Mouse (Mus musculus): ENCODE measurements at regions not wholly inside any gene's neighbourhood (a gene's known extent, or its start where the extent isn't known, plus 50 kb on each side); places are given as distances from the start of the nearest gene placed in this dataset.

DNA sequence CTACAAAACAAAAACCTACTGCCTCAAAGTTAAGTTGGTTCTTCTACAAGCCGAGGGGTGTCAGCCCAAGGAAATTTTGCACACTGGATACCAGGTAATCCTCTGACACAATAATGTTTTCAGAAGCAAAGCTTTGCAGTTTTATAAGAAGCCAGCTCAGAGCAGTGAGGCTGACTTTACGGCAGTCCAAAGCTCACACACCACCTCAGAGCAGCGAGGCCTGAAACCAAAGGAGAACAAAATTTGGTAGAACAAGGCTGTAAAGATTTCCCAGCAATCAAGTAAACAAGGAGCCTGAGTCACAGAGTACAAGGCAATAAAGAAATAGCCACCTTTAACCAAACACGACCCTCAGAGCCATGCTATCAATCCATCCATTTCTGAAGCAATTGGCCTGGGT, 230.1 kb upstream of the Klf4 start:
- no peaks in the 10 kb centered on the region for H3K27me3 ChIP-seq
- no peak overlapping the region for H3K4me3 ChIP-seq (replicated peaks)
- no peak overlapping the region for H3K4me2 ChIP-seq
- DNase-seq (no peak), ATAC-seq (ENCODE audit: low read depth) (no peak)
- H3K36me3 ChIP-seq, result no peaks in the 10 kb centered on the region
- no peak overlapping the region for H3K27ac ChIP-seq
- no peaks in the 10 kb centered on the region for H3K4me1 ChIP-seq (replicated peaks)
- WGBS (ENCODE audit: insufficient replicate concordance), result 50% methylated on average over 4 of the region's 4 CpGs
- no peak overlapping the region for H3K9ac ChIP-seq
- H3K9me3 ChIP-seq (replicated peaks), result no peaks in the 10 kb centered on the region

DNA sequence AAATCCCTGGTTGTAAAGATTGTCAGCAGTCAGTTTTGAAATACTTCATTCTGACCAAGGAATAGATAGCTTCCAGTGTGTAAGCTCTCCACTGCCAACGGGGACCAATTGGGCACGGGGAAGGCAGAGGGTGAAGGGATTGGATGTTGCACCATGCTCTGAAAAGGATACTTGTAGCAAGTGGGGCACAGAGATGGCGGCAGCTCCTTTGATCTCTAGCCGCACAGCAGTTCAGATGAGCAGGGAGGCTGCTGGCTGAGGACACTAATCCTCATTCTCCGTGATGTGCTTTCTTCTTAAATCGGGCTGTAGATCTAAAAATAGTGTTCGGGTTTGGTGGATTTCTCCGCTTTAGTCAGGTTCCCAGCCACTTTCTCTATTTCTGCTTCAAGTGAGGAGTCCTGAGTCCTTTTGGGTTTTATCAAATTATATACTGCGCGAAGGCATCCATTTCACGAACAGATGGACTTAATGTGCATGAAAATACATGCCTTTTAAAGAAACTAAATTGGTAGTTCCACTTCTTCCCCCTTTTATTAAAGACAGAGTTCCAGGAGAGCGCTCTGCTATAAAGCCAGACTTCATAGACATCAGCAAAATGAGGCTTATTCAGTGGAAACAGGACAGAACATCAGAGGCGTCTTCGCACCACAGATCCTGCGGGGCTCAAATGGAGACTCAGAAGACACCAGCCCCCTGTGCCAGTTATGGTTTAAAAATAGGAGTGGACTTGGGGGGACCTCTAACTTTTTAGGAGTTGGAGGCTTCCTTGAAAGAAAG, 225.1 kb upstream of the Klf4 start:
- WGBS (ENCODE audit: insufficient replicate concordance), result 62% methylated on average over 15 of the region's 15 CpGs
- H3K27me3 ChIP-seq, result no peaks in the 10 kb centered on the region
- no peak overlapping the region for H3K27ac ChIP-seq
- H3K9ac ChIP-seq, result no peak overlapping the region
- DNase-seq (no peak), ATAC-seq (ENCODE audit: low read depth) (no peak)
- no peaks in the 10 kb centered on the region for H3K36me3 ChIP-seq
- H3K4me3 ChIP-seq (replicated peaks), result no peak overlapping the region
- no peak overlapping the region for H3K4me2 ChIP-seq
- H3K9me3 ChIP-seq (replicated peaks), result no peaks in the 10 kb centered on the region
- no peaks in the 10 kb centered on the region for H3K4me1 ChIP-seq (replicated peaks)

DNA sequence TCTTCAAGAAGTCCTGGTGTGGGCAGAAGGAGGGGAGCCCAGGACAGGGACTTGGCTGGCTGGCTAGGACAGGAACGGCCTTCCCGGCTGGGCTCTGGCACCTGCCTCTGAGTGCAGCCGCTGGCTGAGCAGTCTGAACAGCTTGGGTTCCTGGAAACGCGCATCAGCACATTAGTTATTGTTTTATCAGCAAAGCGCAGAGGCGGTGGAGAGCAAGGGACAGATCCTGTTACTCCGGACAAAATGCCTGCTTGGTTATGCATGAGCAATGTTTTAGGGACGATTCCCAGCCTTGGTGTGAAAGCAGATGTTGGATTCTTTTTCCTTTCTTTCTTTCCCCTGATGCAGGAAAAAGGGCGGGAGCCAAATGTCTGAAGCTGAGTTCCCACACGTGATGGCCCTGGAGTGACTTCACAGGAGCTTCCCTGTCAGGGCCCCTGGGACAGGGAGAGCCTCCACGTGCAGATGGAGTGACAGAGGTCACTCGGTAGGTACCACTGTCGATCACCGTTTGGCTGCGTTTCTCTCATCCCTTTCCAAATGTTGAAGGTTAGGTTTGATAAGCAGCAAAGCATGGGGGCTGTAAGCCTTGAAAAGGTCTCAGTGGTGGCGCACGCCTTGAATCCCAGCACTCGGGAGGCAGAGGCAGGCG, 217.8 kb upstream of the Klf4 start:
- H3K27me3 ChIP-seq, result no peaks in the 10 kb centered on the region
- no peak overlapping the region for H3K4me2 ChIP-seq
- no peaks in the 10 kb centered on the region for H3K36me3 ChIP-seq
- no peak overlapping the region for H3K9ac ChIP-seq
- ATAC-seq (ENCODE audit: low read depth), result no peak
- no peak overlapping the region for H3K27ac ChIP-seq
- DNase-seq, result no peak
- no peak overlapping the region for H3K4me3 ChIP-seq (replicated peaks)
- WGBS (ENCODE audit: insufficient replicate concordance), result 58% methylated on average over 20 of the region's 20 CpGs
- H3K4me1 ChIP-seq (replicated peaks), result no peaks in the 10 kb centered on the region
- no peaks in the 10 kb centered on the region for H3K9me3 ChIP-seq (replicated peaks)

DNA sequence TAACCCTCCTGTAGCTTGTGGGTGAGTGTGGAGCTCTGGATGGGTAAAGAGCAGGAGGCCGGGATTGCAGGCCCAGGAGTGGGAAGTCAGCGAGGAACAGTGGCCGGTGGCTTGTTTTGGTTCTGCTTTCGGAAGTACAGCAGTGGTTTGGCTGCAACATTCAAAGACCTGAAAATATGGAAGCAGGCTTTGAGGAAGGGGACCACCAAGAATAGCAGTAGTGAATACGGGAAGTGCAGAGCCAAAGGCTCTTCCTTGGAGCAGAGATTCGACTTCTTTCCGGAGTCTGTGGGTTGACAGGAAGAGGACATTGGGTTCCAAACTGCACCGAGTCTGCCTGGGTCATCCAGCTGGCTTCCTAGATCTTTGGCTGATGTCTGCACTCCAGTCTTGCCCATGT, 209.1 kb upstream of the Klf4 start:
- H3K4me2 ChIP-seq, result no peak overlapping the region
- no peak overlapping the region for H3K4me3 ChIP-seq (replicated peaks)
- no peak for ATAC-seq (ENCODE audit: low read depth)
- no peaks in the 10 kb centered on the region for H3K27me3 ChIP-seq
- 63% methylated on average over 8 of the region's 8 CpGs for WGBS (ENCODE audit: insufficient replicate concordance)
- H3K9me3 ChIP-seq (replicated peaks), result no peaks in the 10 kb centered on the region
- no peaks in the 10 kb centered on the region for H3K36me3 ChIP-seq
- H3K27ac ChIP-seq, result no peak overlapping the region
- H3K4me1 ChIP-seq (replicated peaks), result no peaks in the 10 kb centered on the region
- DNase-seq, result no peak
- no peak overlapping the region for H3K9ac ChIP-seq

DNA sequence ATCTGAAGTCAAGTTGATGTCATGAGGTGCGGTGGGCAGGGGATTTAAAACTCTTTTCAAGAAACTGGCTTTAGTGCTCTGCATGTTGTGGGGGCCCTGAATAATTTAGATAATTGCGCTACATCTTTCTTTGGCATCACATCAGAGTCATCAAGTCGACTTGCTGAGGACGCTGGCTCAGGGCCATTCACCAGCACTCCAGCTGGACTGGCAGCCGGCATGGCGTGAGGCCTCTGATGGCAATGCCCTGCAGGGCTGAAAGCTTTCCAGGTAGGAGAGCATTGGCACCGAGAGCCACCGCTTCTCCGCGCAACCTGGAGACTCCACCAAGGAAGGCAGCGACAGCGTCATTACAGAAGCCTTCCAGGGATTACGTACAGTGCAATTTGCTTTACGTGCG, 207.8 kb upstream of the Klf4 start:
- Histone ChIP-seq H3K4me3 (replicated peaks) (no peak overlapping the region), H3K4me1 (replicated peaks) (no peaks in the 10 kb centered on the region), H3K9ac (no peak overlapping the region), H3K36me3 (no peaks in the 10 kb centered on the region), H3K4me2 (no peak overlapping the region), H3K27me3 (no peaks in the 10 kb centered on the region), H3K27ac (no peak overlapping the region), H3K9me3 (replicated peaks) (no peaks in the 10 kb centered on the region)
- no peak for ATAC-seq (ENCODE audit: low read depth)
- DNase-seq, result no peak
- WGBS (ENCODE audit: insufficient replicate concordance), result 81% methylated on average over 15 of the region's 15 CpGs

DNA sequence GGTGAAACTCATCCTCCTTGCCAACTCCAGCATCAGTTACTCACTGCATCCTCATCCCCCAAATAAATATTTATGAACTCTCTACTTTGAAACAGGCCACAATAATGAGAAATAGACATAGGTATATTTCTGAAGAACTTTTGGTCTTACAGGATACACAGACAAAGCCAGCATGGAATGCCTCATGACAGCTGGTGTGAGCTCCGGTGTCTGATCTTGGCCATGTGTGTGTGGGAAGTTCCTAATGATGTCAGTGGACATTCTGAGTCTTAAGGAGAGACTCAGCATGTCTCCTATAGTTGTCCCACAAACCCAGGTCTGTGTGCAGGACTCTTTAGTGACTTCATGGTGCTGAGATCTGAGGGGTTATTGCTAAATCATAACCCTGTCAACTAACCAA, 206.4 kb upstream of the Klf4 start:
- H3K4me1 ChIP-seq (replicated peaks), result no peaks in the 10 kb centered on the region
- no peak overlapping the region for H3K27ac ChIP-seq
- DNase-seq (no peak), ATAC-seq (ENCODE audit: low read depth) (no peak)
- H3K27me3 ChIP-seq, result no peaks in the 10 kb centered on the region
- no peak overlapping the region for H3K9ac ChIP-seq
- H3K4me2 ChIP-seq, result no peak overlapping the region
- H3K9me3 ChIP-seq (replicated peaks), result no peaks in the 10 kb centered on the region
- no peak overlapping the region for H3K4me3 ChIP-seq (replicated peaks)
- no peaks in the 10 kb centered on the region for H3K36me3 ChIP-seq
- WGBS (ENCODE audit: insufficient replicate concordance), result 82% methylated on average over 1 of the region's 1 CpGs

DNA sequence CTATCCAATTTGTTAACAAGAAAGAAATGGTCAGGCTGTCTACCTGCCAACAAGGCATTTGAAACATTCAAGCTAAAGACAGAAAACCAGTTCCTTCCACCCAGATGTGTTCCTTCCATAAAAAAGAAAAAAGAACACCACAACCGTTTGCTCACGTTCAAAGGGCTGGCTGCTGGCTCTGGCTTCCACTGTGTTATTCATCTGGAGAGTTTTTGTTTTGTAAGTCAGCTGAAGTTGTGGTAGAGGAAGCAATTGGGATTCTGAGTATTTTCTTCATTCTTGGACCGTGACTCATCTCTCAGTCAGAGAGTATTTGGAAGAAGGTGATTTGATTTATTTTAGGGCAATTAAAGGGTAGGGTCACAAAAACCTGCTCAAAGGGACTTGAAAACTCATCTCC, 203.2 kb upstream of the Klf4 start:
- 58% methylated on average over 3 of the region's 3 CpGs for WGBS (ENCODE audit: insufficient replicate concordance)
- Histone ChIP-seq H3K4me3 (replicated peaks) (no peak overlapping the region), H3K27ac (no peak overlapping the region), H3K27me3 (no peaks in the 10 kb centered on the region), H3K4me2 (no peak overlapping the region), H3K9ac (no peak overlapping the region), H3K36me3 (no peaks in the 10 kb centered on the region), H3K4me1 (replicated peaks) (no peaks in the 10 kb centered on the region), H3K9me3 (replicated peaks) (no peaks in the 10 kb centered on the region)
- ATAC-seq (ENCODE audit: low read depth) (no peak), DNase-seq (no peak)

DNA sequence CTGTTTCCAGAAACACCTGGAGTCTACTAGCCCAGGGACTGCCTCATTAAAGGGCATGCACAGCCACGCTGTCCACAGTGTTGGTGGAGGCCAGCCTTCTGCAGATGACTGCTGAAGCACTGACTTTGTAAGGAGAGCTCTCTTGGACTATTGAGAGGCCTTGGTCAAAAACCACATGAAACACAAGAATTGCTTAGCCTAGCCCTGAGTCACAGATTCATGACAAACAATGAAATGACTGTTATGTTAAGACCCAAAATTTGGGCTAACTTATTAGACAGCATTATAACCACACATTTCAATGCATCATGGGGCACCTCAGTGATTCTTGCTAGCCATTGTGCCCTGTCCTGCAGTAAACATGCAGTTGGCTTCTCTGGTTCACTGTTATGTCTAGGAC, 202.1 kb upstream of the Klf4 start:
- no peaks in the 10 kb centered on the region for H3K36me3 ChIP-seq
- no peak overlapping the region for H3K9ac ChIP-seq
- WGBS (ENCODE audit: insufficient replicate concordance), result 45% methylated on average over 1 of the region's 1 CpGs
- ATAC-seq (ENCODE audit: low read depth), result no peak
- no peak overlapping the region for H3K4me2 ChIP-seq
- no peaks in the 10 kb centered on the region for H3K9me3 ChIP-seq (replicated peaks)
- no peak overlapping the region for H3K4me3 ChIP-seq (replicated peaks)
- H3K27ac ChIP-seq, result no peak overlapping the region
- H3K27me3 ChIP-seq, result no peaks in the 10 kb centered on the region
- no peaks in the 10 kb centered on the region for H3K4me1 ChIP-seq (replicated peaks)
- no peak for DNase-seq

DNA sequence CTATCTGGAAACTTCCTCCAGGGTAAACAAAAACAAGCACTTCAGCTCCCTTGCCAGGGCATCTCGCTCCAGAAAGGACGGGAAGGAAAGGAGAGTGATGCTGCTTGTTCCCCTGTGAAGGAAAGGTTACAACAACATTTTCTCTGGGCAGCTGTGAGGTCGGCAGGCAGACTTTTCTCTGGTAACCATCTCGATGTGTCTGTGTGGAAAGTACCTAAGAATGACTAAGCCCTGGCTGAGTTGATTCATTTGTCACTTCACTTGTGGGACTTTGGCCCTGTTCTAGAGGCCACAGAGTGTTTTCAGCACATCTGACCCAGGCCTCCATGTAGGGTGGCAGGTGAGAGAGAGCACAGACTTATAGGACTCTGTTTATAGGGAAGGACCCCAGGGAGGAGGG, 201.0 kb upstream of the Klf4 start:
- Histone ChIP-seq H3K4me2 (no peak overlapping the region), H3K27ac (no peak overlapping the region), H3K4me3 (replicated peaks) (no peak overlapping the region), H3K9ac (no peak overlapping the region), H3K9me3 (replicated peaks) (no peaks in the 10 kb centered on the region), H3K36me3 (no peaks in the 10 kb centered on the region), H3K27me3 (no peaks in the 10 kb centered on the region), H3K4me1 (replicated peaks) (no peaks in the 10 kb centered on the region)
- 48% methylated on average over 4 of the region's 4 CpGs for WGBS (ENCODE audit: insufficient replicate concordance)
- ATAC-seq (ENCODE audit: low read depth) (no peak), DNase-seq (no peak)

DNA sequence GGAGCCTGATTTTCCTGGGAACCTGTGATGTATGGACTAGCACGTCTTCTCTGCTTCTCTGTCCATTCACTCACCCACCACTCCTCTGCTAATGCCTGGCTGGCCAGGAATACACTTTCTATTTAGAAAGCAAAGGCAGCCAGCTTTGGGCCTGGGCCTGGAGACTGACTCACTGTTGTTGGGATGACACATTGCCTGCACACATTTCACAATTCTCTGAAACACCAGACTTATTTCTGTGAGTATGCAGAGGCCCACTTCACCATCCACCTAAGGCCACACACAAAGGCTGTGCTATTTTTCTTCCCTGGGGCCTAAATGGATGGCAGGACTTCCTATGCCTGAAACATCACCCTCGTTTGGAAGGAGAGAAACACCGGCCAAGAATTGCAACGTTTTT, 199.7 kb upstream of the Klf4 start:
- WGBS (ENCODE audit: insufficient replicate concordance), result 48% methylated on average over 4 of the region's 4 CpGs
- DNase-seq, result no peak
- Histone ChIP-seq H3K4me3 (replicated peaks) (no peak overlapping the region), H3K9ac (no peak overlapping the region), H3K9me3 (replicated peaks) (no peaks in the 10 kb centered on the region), H3K27me3 (no peaks in the 10 kb centered on the region), H3K4me2 (no peak overlapping the region), H3K36me3 (no peaks in the 10 kb centered on the region), H3K27ac (no peak overlapping the region), H3K4me1 (replicated peaks) (no peaks in the 10 kb centered on the region)
- ATAC-seq (ENCODE audit: low read depth), result no peak

DNA sequence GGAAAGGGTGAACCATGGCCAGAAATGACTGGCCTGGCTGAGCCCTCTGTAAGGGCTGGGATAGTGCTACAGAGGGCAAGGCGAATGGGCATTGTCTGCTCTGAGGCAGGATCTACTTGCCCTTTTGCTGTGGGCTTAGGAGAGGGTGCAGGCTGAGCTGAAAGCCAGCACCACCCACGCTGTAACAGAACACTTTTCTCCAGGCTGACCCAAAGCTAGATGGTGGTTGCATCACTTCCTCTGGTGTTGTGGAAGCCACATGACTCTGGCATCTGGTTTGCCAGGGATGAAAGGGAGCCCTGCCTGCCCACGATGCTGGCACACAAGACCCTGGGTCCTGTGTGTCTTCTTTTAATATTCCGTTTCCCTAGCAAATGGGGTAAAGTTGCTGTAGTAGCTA, 198.0 kb upstream of the Klf4 start:
- Histone ChIP-seq H3K4me3 (replicated peaks) (no peak overlapping the region), H3K4me1 (replicated peaks) (no peaks in the 10 kb centered on the region), H3K9ac (no peak overlapping the region), H3K36me3 (no peaks in the 10 kb centered on the region), H3K9me3 (replicated peaks) (no peaks in the 10 kb centered on the region), H3K27ac (no peak overlapping the region), H3K4me2 (no peak overlapping the region), H3K27me3 (no peaks in the 10 kb centered on the region)
- WGBS (ENCODE audit: insufficient replicate concordance), result 43% methylated on average over 4 of the region's 4 CpGs
- DNase-seq, result no peak
- ATAC-seq (ENCODE audit: low read depth), result no peak

DNA sequence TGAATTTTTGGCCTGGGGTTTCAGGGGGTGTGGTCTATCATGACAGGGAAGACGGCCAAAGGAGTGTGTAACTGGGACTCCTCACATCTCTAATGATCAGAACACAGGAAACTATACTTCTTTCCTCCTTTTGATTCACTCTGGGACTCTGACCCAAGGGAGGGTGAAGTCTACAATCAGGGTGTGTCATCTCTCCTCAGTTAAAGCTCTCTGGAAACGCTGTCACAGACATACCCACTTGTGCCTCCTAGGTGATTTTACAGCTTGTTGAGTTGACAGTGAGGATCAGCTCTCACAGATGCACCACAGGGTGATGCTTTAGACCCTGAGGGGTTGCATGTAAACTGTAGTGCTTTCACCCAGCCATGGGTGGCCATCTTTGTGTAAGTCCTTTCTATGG, 194.9 kb upstream of the Klf4 start:
- no peak overlapping the region for H3K9ac ChIP-seq
- H3K9me3 ChIP-seq (replicated peaks), result no peaks in the 10 kb centered on the region
- no peak for ATAC-seq (ENCODE audit: low read depth)
- H3K4me2 ChIP-seq, result no peak overlapping the region
- WGBS (ENCODE audit: insufficient replicate concordance), result 58% methylated on average over 2 of the region's 2 CpGs
- no peak for DNase-seq
- H3K27me3 ChIP-seq, result no peaks in the 10 kb centered on the region
- H3K4me3 ChIP-seq (replicated peaks), result no peak overlapping the region
- no peaks in the 10 kb centered on the region for H3K4me1 ChIP-seq (replicated peaks)
- no peaks in the 10 kb centered on the region for H3K36me3 ChIP-seq
- no peak overlapping the region for H3K27ac ChIP-seq
